Mouse (Mus musculus): Measurements from ENCODE around the gene Olfr332. TPM values are rescaled to one million over a fixed set of nuclear protein-coding genes. Genes with fewer than 3 reads are reported as not detected.
"Not testable (repeated sequence)": the region's sequence is repeated elsewhere in the genome, so short reads cannot be mapped to it uniquely, and the experiment has no call there.

The Olfr332 gene
- not detected for total RNA-seq (2021)
- long read RNA-seq, experiment 1 = 0 reads
- long read RNA-seq, experiment 2 = 0 reads

- no peak for DNase-seq
Observed at GRCm38 (mm10) chr11:58492455-58492854, at the start of gene Olfr332. Gene Olfr332 (minus strand): TSS chr11:58492555.

GRCm38 (mm10) chr11:58534736-58535135 lies 42.4 kb upstream of the Olfr332 start, which contains the start of gene Olfr330:
Gene Olfr330 (minus strand): TSS chr11:58534836.
- not testable (repeated sequence) for DNase-seq

GRCm38 (mm10) chr11:58519756-58520155 lies 27.4 kb upstream of the Olfr332 start:
- DNase-seq = peak in 1 of 2 experiments; percentile 3

- peak; percentile 40 to 43 for DNase-seq
Observed at GRCm38 (mm10) chr11:58518916-58519315, 26.6 kb upstream of the Olfr332 start.

- not testable (repeated sequence) for DNase-seq
Observed at GRCm38 (mm10) chr11:58509058-58509457, 16.7 kb upstream of the Olfr332 start.

- DNase-seq = not testable (repeated sequence)
Observed at GRCm38 (mm10) chr11:58502472-58502871, 10.1 kb upstream of the Olfr332 start, which contains the start of gene Olfr331. Gene Olfr331 (minus strand): TSS chr11:58502572.

- no peak for DNase-seq
Observed at GRCm38 (mm10) chr11:58499290-58499689, 6.9 kb upstream of the Olfr332 start.

GRCm38 (mm10) chr11:58498761-58499160 lies 6.4 kb upstream of the Olfr332 start:
- DNase-seq = no peak

- DNase-seq = no peak
Observed at GRCm38 (mm10) chr11:58462170-58462569, 30.2 kb downstream of the Olfr332 start, which contains the start of gene Olfr30. Gene Olfr30 (minus strand): TSS chr11:58462270.

- no peak for DNase-seq
Observed at GRCm38 (mm10) chr11:58453592-58453991, 38.8 kb downstream of the Olfr332 start.

GRCm38 (mm10) chr11:58452759-58453158 lies 39.6 kb downstream of the Olfr332 start, which contains the start of gene Lypd9:
Gene Lypd9 (minus strand): TSS chr11:58452923.
- DNase-seq = no peak

Other genes with a start within 250 kb of the Olfr332 start
- gene 4930438A08Rik, start 217.8 kb downstream of the Olfr332 start, total RNA-seq (2021) = not detected
- gene Zfp692, start 185.5 kb downstream of the Olfr332 start, total RNA-seq (2021) = 10 to 100 TPM in 1 of 2 experiments, 1 to 10 TPM in 1; 7.7 to 10.9 TPM
- gene Zfp672, start 162.2 kb downstream of the Olfr332 start, total RNA-seq (2021) = 10 to 100 TPM; 44.9 to 48.9 TPM
- 10 to 100 TPM; 36.7 to 51.5 TPM for gene Sh3bp5l, start 161.8 kb downstream of the Olfr332 start, total RNA-seq (2021)
- gene Lypd8, start 113.5 kb downstream of the Olfr332 start, total RNA-seq (2021) = not detected
- gene 1810065E05Rik, start 71.4 kb downstream of the Olfr332 start, total RNA-seq (2021) = not detected
- not detected for gene Gm12253, start 60.0 kb downstream of the Olfr332 start, total RNA-seq (2021)
- gene Lypd9, start 39.6 kb downstream of the Olfr332 start, total RNA-seq (2021) = not detected
- not detected for gene Olfr30, start 30.3 kb downstream of the Olfr332 start, total RNA-seq (2021)
- gene Olfr331, start 10.0 kb upstream of the Olfr332 start, total RNA-seq (2021) = not detected
- under 1 TPM in 1 of 2 experiments, not detected in 1; 0.33 TPM for gene Olfr330, start 42.3 kb upstream of the Olfr332 start, total RNA-seq (2021)
- gene Olfr329-ps, start 53.9 kb upstream of the Olfr332 start, total RNA-seq (2021) = 1 to 10 TPM in 1 of 2 experiments, not detected in 1; 1.2 TPM
- under 1 TPM; 0.17 to 0.26 TPM for gene Olfr328, start 63.1 kb upstream of the Olfr332 start, total RNA-seq (2021)
- not detected for gene Olfr224, start 78.0 kb upstream of the Olfr332 start, total RNA-seq (2021)
- not detected for gene Olfr325, start 85.2 kb upstream of the Olfr332 start, total RNA-seq (2021)
- not detected for gene Olfr324, start 102.6 kb upstream of the Olfr332 start, total RNA-seq (2021)
- not detected for gene 2210407C18Rik, start 123.5 kb upstream of the Olfr332 start, total RNA-seq (2021)
- not detected for gene Olfr323, start 137.9 kb upstream of the Olfr332 start, total RNA-seq (2021)
- gene Trim58, start 147.9 kb upstream of the Olfr332 start, total RNA-seq (2021) = not detected
- gene Olfr322, start 166.2 kb upstream of the Olfr332 start, total RNA-seq (2021) = not detected
- gene Olfr320, start 188.5 kb upstream of the Olfr332 start, total RNA-seq (2021) = not detected
- gene Olfr319, start 206.6 kb upstream of the Olfr332 start, total RNA-seq (2021) = not detected
- gene Olfr318, start 231.5 kb upstream of the Olfr332 start, total RNA-seq (2021) = not detected
- gene Olfr317, start 246.7 kb upstream of the Olfr332 start, total RNA-seq (2021) = not detected

Measured in adrenal gland, postnatal 36 days (tissue).